Mouse (Mus musculus): Measurements from ENCODE around the gene Qprt.

Qprt gene

GRCm38 (mm10) chr7:127134821-127135447 lies 12.9 kb upstream of the Qprt start:
- in situ Hi-C loops (cut with MboI; ENCODE audit: unreplicated experiment in 2 of 2) = loop anchor here (5.0 kb wide), 1 partner anchor 47 kb away; no protein-coding TSS in a partner anchor

GRCm38 (mm10) chr7:127133125-127133524 lies 11.1 kb upstream of the Qprt start:
- in situ Hi-C loops (cut with MboI; ENCODE audit: unreplicated experiment in 2 of 2) = loop anchor here in 1 of 2 experiments (5.0 kb wide), 1 partner anchor 49 kb away; no protein-coding TSS in a partner anchor

GRCm38 (mm10) chr7:127129638-127130037 lies 7.6 kb upstream of the Qprt start:
- in situ Hi-C loops (cut with MboI; ENCODE audit: unreplicated experiment in 2 of 2) = loop anchor here in 1 of 2 experiments (5.0 kb wide), 1 partner anchor 53 kb away; no protein-coding TSS in a partner anchor

- in situ Hi-C loops (cut with MboI; ENCODE audit: unreplicated experiment in 2 of 2) = no loop called here
Observed at GRCm38 (mm10) chr7:127121061-127121910, 740 bp downstream of the Qprt start.

DNA sequence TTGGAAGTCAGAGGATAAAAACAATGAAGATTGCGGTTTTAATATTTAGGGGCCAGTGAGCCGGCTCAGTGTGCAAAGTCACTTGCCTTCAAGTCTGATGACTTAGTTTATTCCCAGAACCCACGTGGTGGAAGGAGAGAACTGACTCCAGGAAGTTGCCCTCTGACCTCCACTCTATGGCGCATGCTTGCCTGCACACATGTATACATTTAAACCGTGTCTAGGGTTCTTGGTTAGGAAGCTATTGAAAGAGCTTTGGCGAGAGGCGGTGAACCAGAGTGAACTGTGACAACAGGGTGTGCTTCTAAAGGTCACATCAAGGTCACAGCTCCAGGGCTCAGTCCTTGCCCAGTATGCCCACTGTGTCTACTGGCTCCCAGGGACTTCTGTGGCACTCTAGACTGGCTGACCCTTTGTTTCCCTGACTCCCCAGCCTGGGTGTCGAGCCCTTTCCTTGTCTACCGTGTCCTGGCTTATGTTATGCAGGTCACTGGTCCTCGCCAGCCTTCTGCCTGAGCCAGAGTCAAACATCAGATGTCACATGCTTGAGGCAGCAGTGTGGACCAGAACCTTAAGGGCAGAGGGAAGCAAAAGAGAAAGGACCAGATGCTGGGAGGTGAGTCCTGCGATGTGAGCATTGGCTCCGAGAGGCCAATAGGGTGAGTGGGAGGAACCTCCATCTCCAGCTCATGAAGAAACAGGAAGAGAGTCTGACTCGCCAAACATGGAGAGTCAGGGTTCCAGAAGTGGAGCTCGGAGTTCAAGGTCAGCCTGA lies 3.2 kb downstream of the Qprt start:
- in situ Hi-C loops (cut with MboI; ENCODE audit: unreplicated experiment in 2 of 2) = loop anchor here (10.0 kb wide), 2 partner anchors 106 to 474 kb away; partner anchors contain the start of gene Sgf29 (in 1 of the 2)

GRCm38 (mm10) chr7:127117948-127118347 lies 4.1 kb downstream of the Qprt start:
- in situ Hi-C loops (cut with MboI; ENCODE audit: unreplicated experiment in 2 of 2) = loop anchor here (10.0 kb wide), 2 partner anchors 107 to 473 kb away; partner anchors contain the start of gene Sgf29 (in 1 of the 2)

GRCm38 (mm10) chr7:127116331-127116935 lies 5.6 kb downstream of the Qprt start:
- in situ Hi-C loops (cut with MboI; ENCODE audit: unreplicated experiment in 2 of 2) = loop anchor here (10.0 kb wide), 2 partner anchors 108 to 472 kb away; partner anchors contain the start of gene Sgf29 (in 1 of the 2)

DNA sequence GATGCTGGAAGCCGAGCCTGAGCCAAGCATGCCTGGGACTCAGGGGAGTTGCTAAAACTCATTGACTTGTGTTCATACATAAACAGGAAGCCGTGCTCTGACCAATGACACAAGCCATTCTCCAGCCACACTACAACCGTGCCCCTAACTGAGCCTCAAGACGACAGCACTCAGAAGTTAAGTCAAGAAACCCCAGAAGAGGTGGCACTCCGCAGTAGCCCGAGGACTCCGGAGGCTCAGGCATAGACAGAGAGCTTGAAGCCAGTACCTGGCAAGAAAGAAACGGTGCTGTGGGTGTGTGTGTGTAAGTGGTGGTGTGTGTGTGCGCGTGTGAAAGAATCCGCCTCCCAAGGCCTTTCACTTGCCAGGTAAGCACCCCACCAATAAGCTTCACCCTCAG lies 7.1 kb downstream of the Qprt start:
- in situ Hi-C loops (cut with MboI; ENCODE audit: unreplicated experiment in 2 of 2) = loop anchor here (5.0 to 10.0 kb wide), 4 partner anchors 110 to 470 kb away; partner anchors contain the start of genes 4930451I11Rik (in 1 of the 2) and Sgf29 (in 1 of the 2)

DNA sequence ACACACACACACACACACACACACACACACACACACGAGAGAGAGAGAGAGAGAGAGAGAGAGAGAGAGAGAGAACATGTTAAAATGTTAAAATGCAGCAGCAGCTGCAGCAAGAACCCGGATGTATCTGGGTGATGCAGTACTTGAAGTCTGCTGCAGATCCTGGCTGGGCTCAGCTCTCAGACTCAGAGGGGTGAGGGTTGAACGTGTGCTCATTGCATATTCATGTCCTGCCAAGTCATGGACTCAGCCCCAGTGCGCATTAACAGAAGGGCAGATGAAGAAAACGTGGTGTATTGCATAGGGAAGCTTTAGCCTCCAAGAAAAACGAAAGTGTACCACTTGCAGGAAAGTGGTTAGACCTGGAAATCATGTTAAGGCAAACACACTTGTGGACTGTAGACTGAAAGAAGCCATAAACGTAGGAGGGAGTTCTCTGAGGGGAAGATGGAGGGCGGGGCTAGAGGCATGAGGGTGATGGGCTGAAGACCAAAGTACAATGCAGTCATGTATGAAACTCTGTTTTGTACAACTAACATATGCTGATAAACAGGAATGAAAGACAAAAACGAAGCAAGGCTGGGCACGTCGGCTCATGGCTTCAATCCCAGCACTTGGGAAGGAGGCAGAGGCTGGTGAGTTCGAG lies 8.3 kb downstream of the Qprt start:
- in situ Hi-C loops (cut with MboI; ENCODE audit: unreplicated experiment in 2 of 2) = loop anchor here (5.0 to 10.0 kb wide), 4 partner anchors 111 to 469 kb away; partner anchors contain the start of genes 4930451I11Rik (in 1 of the 2) and Sgf29 (in 1 of the 2)

GRCm38 (mm10) chr7:127112921-127113597 lies 9.0 kb downstream of the Qprt start:
- in situ Hi-C loops (cut with MboI; ENCODE audit: unreplicated experiment in 2 of 2) = loop anchor here (5.0 to 10.0 kb wide), 4 partner anchors 112 to 468 kb away; partner anchors contain the start of genes 4930451I11Rik (in 1 of the 2) and Sgf29 (in 1 of the 2)

GRCm38 (mm10) chr7:127112251-127112841 lies 9.7 kb downstream of the Qprt start:
- in situ Hi-C loops (cut with MboI; ENCODE audit: unreplicated experiment in 2 of 2) = loop anchor here (5.0 to 10.0 kb wide), 4 partner anchors 112 to 468 kb away; partner anchors contain the start of genes 4930451I11Rik (in 1 of the 2) and Sgf29 (in 1 of the 2)

DNA sequence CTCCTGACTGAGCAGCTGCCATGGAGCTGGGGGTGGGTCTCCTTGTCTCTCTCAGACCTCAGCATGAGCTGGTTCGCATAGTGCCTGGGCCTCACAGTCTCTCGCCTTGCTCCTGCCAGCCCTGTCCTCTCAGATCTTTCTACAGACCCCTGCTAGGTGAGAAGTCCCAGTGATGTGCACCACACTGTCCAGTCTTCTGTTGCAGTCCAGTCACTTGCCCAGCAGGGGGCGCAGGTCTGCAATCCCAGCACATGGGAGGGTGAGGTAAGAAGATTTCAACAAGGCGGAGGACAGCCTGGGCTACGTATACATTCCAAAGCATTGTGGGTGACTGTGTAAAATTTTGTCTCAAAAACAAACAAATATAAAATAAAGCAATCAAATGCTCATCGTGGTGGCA lies 10.6 kb downstream of the Qprt start:
- in situ Hi-C loops (cut with MboI; ENCODE audit: unreplicated experiment in 2 of 2) = loop anchor here (5.0 to 10.0 kb wide), 4 partner anchors 113 to 467 kb away; partner anchors contain the start of genes 4930451I11Rik (in 1 of the 2) and Sgf29 (in 1 of the 2)

DNA sequence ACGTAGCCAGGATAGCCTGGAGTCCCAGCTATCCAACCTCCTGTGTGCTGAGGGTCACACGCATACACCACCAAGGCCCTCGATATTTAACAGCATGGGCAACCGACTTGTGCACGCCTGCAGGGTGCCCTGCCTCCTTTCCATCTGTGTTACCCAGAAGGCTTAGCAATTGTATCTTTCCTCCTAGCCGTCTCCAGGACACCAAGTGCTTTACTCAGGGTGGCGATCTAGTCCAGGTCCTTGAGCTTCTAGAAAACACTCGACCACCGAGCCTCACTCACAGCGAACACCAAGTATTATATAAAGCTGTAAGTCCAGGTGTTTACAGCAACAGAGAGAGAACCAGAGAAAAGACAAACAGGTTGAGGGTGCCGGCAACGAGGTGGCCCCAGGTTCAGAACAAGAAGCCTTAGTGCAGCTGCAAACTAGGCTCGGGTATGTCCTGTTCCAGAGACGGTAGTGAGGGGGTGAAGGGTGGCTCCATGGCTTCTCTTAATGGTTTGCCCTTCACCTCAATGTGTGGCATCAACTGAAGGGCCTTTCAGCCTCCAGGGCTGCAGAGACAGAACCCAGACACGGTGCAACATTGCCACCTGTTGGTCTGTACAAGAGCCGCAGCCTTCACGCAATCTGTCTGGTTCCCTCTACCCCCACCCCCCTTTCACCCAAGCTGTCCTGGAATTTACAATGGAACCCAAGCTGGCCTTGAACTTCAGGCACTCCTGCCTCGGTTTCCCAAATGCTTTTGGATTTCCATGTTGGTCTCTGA lies 11.6 kb downstream of the Qprt start:
- in situ Hi-C loops (cut with MboI; ENCODE audit: unreplicated experiment in 2 of 2) = loop anchor here (5.0 to 10.0 kb wide), 4 partner anchors 114 to 466 kb away; partner anchors contain the start of genes 4930451I11Rik (in 1 of the 2) and Sgf29 (in 1 of the 2)

DNA sequence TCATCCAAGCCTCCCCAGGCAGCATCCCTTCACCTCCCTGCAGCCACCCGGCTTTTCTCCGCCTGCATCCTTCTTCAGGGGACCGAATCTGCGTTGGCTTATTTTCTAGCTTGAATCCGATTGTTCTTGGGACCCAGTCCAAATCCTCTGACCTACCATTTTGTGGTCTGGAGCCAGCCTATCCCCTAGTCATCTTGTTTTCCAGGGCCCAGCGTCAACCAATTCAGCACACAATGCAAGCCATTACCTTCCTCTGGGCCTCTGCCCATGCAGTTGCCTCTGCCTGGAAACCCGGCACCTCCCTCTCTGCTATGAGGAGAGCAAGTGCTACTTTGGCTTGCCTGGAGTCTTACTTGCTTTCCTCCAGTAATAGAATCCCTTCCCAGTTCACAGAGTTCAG lies 16.5 kb downstream of the Qprt start:
- in situ Hi-C loops (cut with MboI; ENCODE audit: unreplicated experiment in 2 of 2) = loop anchor here in 1 of 2 experiments (10.0 kb wide), 1 partner anchor 461 kb away; the partner anchor contains the start of gene Sgf29

DNA sequence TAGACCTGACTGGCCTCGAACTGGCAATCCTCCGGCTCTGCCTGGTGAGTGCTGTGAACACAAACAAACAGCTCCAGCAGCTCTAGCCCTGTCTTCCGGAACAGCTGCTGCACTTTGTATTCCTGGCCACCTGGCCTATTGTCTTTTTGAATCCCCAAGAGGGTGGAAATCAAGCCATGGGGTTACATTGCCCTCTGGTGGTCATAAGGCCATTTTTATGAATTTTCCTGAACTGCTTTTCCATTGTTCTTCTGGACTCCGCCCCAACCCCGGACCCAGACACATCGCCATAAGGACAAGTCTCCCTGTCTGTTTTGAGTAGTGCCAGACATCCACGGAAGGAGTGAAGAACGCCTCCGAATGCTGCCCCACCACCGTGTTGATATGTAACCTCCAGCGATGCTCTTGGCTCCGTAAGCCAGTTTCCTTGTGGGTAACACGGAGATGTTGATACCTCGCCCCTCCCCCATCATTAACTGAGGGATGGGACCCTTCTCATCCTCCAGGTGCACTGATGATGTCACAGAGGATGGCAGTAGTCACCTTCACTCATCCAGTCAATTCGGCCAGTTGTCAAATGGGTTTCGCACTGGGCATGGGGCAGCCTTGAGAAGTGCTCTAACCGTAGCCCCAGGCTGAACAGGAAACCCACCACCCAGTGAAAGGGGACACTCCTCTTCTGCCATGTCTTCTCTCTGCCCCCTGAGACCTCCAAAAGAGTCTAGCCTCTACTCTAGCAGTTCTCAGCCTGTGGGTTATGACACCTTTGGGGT lies 17.3 kb downstream of the Qprt start:
- in situ Hi-C loops (cut with MboI; ENCODE audit: unreplicated experiment in 2 of 2) = loop anchor here (5.0 to 10.0 kb wide), 3 partner anchors 37 to 460 kb away; partner anchors contain the start of genes Pagr1a (in 1 of the 2), Pagr1b (in 1 of the 2) and Sgf29 (in 1 of the 2)

DNA sequence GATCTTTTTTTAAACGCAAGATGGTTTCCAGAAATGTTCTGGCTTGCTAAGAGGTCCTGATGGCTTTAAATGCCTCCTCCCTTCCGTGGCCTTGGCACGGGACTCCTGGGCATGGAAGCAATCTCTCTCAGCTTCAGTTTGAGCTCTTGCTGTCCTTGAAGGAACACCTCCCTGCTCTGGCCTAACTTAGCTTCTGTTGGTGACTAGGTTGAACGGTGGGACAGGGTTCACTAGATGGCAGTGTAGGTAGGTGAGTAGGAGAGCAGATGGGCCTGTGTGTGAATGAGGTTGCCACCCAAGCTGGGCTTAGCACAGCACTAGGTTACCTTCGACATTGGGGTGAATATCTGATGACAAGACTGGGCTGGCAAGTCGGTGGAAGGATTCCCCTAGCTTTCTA lies 18.1 kb downstream of the Qprt start:
- in situ Hi-C loops (cut with MboI; ENCODE audit: unreplicated experiment in 2 of 2) = loop anchor here (5.0 to 10.0 kb wide), 3 partner anchors 37 to 459 kb away; partner anchors contain the start of genes Pagr1a (in 1 of the 2), Pagr1b (in 1 of the 2) and Sgf29 (in 1 of the 2)

All from v-Abl transformed pro-B cells (cell line).